ENCODE assay signal across 9 mouse cellular contexts in the genomic region with DNA sequence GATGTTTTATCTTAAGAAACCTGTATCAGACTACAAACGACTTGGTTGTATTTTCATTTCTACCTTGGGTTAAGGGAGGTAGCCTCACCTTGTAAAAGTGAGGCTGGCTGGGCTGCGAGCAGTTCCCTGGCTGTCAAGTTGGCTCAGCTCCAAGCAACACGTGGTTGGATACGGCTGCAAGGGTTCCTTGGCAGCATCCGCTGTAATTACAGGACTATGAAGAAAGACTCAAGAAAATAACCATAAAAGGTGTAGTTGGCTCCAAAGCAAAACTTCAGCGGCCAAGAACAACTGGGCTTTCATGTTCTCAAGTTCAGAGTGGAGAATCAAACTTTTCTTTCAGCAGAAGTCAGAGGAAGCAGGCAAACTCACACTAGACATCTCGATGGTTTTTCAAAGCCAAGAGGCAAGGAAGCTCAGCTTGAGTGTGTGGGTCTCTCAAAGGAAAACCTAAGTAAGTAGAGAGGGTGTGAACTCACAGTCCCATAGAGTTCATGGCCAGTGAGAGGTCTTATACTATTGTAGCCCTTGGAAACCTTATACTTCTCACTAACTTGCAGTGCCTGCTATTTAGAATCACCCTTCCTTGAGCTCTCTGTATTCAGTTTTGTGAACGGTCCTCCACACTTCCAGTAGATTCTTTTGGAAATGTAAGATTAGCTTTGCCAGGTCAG.
A peak's percentile ranks its signal among the peaks of the same experiment; 100 is the strongest.
DNase-seq lines count a peak whose midpoint lies in the region; ATAC-seq and TF ChIP-seq lines count a peak whose summit lies in the region.
"Had no signal": no experiment of that assay in that cellular context is flagged by ENCODE, and none has a peak within 500 bp of the region (broad histone marks: within the 10 kb centered on the region; RNA-seq: fewer than 3 reads in every experiment).

No protein-coding gene starts in this region.

- H3K27ac ChIP-seq in kidney, embryonic 16.5 days (ENCODE audit: low read length): no peak overlapping the region
- no peak overlapping the region for H3K27ac ChIP-seq in forebrain, embryonic 11.5 days (ENCODE audit: low read depth, low read length)

- peak; percentile 31 for DNase-seq in kidney, adult 18-20 months
- DNase-seq in brain, embryonic 14.5 days (ENCODE audit: low read depth): peak; percentile 57
- peak; percentile 3 for DNase-seq in heart, postnatal 25 days (ENCODE audit: low spot score)
- DNase-seq in lung, postnatal 25 days (ENCODE audit: low spot score): peak; percentile 21
- no peak for DNase-seq in frontal cortex, postnatal 10 days (ENCODE audit: low spot score in 2 of 2)
- DNase-seq in forebrain, embryonic 11.5 days (ENCODE audit: low spot score): no peak
- DNase-seq in B cell, adult 2 months: no peak
- DNase-seq: embryo, embryonic 11 days had no signal

- H3K27me3 ChIP-seq in kidney, embryonic 16.5 days (ENCODE audit: insufficient read depth, low read length): no peaks in the 10 kb centered on the region
- H3K27me3 ChIP-seq in forebrain, embryonic 11.5 days (ENCODE audit: control insufficient read depth, insufficient read depth, low read length): no peaks in the 10 kb centered on the region

- no peak overlapping the region for H3K9ac ChIP-seq in kidney, embryonic 16.5 days (replicated peaks; ENCODE audit: low read length)
- H3K9ac ChIP-seq in forebrain, embryonic 11.5 days (ENCODE audit: low read length): no peak overlapping the region

- no peaks in the 10 kb centered on the region for H3K4me1 ChIP-seq in kidney, embryonic 16.5 days (ENCODE audit: insufficient read depth, low read length)
- H3K4me1 ChIP-seq in forebrain, embryonic 11.5 days (replicated peaks; ENCODE audit: control insufficient read depth, insufficient read depth, low read length): no peaks in the 10 kb centered on the region

- H3K4me2 ChIP-seq in kidney, embryonic 16.5 days (replicated peaks; ENCODE audit: low read depth, low read length): no peak overlapping the region
- no peak overlapping the region for H3K4me2 ChIP-seq in forebrain, embryonic 11.5 days (ENCODE audit: low read depth, low read length, severe bottlenecking)

- no peaks in the 10 kb centered on the region for H3K36me3 ChIP-seq in kidney, embryonic 16.5 days (ENCODE audit: insufficient read depth, low read length)
- H3K36me3 ChIP-seq in forebrain, embryonic 11.5 days (ENCODE audit: control insufficient read depth, insufficient read depth, low read length): no peaks in the 10 kb centered on the region

- TF ChIP-seq CTCF in brain, embryonic 14.5 days (IDR thresholded peaks at IDR 0.05; ENCODE audit: borderline replicate concordance, extremely low read depth, insufficient read depth, insufficient read length): no peak

- ATAC-seq in kidney, embryonic 16.5 days (ENCODE audit: low FRiP score, low TSS enrichment): no peak
- ATAC-seq in forebrain, embryonic 11.5 days (replicated peaks; ENCODE audit: low FRiP score): no peak

- H3K9me3 ChIP-seq in kidney, embryonic 16.5 days (ENCODE audit: low read length): no peaks in the 10 kb centered on the region
- no peaks in the 10 kb centered on the region for H3K9me3 ChIP-seq in forebrain, embryonic 11.5 days (ENCODE audit: control insufficient read depth, low read length)

- H3K4me3 ChIP-seq in kidney, embryonic 16.5 days (ENCODE audit: low read length): no peak overlapping the region
- no peak overlapping the region for H3K4me3 ChIP-seq in forebrain, embryonic 11.5 days (ENCODE audit: low read depth, low read length)

- WGBS in kidney, embryonic 16.5 days: 50% methylated on average over 8 of the region's 8 CpGs
- 88% methylated on average over 8 of the region's 8 CpGs for WGBS in forebrain, embryonic 11.5 days

- TF ChIP-seq POLR2A in brain, embryonic 14.5 days (IDR thresholded peaks at IDR 0.05; ENCODE audit: borderline replicate concordance, extremely low read depth, insufficient read depth, insufficient read length, poor library complexity, severe bottlenecking): no peak

- intact Hi-C loops in heart, postnatal 25 days (cut with DNase I): no loop called here

Comparison
In these comparisons a context has a peak if more than half of its experiments do, and no peak if none do; other contexts are left out.
1. DNase-seq: peak in kidney, adult 18-20 months (single experiment), brain, embryonic 14.5 days (single experiment), heart, postnatal 25 days (single experiment) and lung, postnatal 25 days (single experiment); none in frontal cortex, postnatal 10 days (0 of 2), forebrain, embryonic 11.5 days (single experiment) and B cell, adult 2 months (0 of 2).